Mouse (Mus musculus): Measurements from ENCODE around the gene C1rl. TPM values are rescaled to one million over a fixed set of nuclear protein-coding genes. Genes with fewer than 3 reads are reported as not detected.
"Not testable (repeated sequence)": the region's sequence is repeated elsewhere in the genome, so short reads cannot be mapped to it uniquely, and the experiment has no call there.

C1rl gene
- total RNA-seq, 2 experiments from 2014 or later, result 0.50 to 0.57 TPM

DNA sequence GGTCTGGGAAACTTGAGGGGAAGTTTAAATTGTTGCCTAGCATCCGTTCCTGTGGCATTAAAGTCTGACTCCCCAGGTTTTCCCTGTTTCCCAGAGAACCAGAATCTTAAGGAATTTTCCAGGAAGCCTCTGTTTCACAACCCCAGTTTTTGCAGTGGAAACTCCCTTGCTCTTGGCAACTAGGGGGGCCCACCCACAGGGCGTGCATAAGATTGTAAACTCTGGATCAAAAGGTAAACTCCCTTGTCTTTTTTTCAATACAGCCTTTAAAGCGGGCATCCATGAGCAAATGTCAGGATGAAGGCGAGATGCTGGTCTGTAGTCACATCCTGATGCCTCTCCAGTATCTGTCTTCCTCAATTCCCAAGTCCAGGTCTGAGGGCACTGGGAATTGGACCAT lies 8.6 kb downstream of the C1rl start:
- peak; percentile 47 for DNase-seq (ENCODE audit: low spot score)

DNA sequence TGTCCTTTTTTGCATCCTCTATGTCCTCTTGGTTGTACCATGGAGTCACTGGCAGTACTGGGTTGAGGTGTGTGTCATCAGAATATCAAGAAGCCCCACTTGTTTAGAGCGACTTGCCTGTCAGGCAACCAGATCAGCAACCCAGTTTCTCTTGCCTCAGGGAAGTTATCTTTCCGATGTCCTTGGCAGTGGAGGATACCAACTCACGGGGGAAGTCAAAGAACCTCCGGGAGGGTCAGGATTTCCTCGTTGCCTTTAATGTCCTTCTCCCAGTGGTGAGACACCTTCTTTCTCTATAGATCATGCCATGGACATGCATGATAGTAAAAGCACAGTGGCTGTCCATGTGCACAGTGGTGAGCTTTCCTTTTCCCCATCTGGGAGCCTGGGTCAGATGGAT lies 9.1 kb downstream of the C1rl start:
- DNase-seq (ENCODE audit: low spot score), result no peak

DNA sequence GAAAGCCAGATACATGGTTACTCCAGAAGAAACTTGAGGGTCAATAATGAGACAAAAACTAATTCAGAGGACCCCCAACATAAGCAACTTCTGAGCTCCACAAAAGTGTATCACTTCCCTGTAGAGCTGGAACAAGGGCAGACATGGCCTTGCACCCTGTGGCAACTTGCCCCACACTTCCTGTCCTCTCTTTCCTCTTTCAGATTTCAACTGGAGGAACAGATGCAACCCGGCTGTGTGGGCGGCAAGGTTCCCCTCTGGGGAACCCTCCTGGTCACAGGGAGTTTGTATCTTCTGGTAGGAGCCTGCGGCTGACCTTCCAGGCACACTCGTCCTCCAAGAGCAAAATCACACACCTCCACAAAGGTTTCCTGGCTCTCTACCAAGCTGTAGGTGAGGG lies 12.1 kb downstream of the C1rl start:
- no peak for DNase-seq (ENCODE audit: low spot score)

DNA sequence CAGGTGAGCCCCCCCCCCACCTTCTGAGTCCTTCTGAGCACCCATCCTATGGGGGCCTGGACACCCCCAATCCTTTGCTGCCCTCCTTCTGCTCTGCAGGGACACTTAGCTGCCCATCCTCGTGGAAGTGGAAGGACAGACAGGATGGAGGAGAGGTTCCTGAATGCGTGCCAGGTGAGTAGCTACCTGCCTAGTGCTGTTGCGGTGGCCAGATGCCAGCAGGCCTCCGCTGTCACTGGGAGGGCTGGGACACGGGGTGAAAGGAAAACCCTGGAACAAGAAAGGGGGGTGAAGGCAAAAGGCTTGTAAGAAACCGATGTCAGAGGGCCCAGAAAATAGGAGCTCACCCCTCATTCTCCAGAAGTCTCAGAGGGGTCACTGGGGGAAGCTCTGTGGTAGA lies 14.1 kb downstream of the C1rl start:
- DNase-seq (ENCODE audit: low spot score), result no peak

DNA sequence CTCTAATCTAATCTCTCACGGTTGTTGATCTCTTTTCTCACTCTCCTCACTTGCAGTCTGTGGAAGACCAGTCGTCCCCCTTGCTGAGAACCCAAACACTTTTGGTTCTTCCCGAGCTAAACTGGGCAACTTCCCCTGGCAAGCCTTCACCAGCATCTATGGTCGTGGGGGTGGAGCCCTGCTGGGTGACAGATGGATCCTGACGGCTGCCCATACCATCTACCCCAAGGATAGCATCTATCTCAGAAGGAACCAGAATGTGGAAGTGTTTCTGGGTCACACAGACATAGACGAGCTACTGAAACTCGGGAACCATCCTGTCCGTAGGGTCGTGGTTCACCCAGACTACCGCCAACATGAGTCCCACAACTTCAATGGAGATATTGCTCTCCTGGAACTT lies 15.4 kb downstream of the C1rl start:
- no peak for DNase-seq (ENCODE audit: low spot score)

DNA sequence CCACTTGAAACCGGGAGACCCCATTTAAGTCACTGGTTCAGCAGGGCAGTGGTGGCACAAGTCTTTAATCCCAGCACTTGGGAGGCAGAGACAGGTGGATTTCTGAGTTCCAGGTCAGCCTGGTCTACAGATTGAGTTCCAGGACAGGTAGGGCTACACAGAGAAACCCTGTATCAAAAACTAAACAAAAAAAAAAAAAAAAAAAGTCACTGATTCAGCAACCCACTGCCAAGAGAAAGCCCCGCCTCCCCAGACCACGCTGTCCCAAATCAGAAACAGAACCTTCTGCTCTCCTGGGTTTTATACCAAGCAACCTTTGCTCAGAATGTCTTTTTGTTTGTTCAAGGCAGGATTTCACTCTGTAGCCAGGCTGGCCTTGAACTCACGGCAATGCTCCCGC lies 16.3 kb downstream of the C1rl start:
- DNase-seq (ENCODE audit: low spot score), result not testable (repeated sequence)

DNA sequence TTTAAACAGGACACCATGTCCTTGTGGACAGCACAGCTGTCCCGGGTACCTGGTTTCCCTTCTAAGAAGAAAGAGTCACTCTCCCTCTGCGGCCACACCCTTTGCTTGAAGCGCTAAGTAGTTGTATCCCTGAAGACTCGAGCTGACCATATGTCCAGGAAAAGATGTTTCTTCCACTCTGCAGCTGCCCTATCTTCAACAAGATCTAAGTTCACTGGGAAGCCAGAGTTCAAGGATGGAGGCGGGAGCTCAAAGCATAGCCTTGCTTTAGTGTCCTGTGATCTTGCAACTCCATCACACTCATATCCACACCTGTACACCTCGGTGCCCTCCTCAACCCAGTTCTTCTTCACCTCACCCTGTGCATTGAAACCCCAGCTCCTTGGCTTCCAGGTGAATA lies 19.0 kb downstream of the C1rl start:
- no peak for DNase-seq (ENCODE audit: low spot score)

DNA sequence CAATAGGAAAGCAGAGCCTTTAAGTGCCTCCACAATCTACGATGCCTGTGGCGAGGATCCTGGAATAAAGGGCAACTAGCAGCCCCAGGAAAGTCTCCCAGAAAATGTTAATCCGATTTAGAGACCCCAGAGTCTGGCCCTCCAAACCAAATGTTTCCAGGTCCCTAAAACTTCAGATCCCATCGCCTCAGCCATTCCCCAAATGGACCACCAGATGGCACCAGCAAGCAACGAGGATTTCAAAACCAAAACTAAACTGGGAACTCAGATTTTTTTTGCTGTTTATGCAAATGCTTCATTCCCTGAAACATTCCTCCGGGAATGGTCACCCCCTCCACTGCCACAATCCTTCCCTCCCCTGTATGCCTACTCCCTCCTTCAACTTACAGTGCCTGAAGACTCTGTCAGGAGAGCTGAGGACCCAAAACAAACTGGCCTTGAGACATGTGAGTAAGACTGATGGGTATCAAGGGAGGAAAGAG lies 19.5 kb downstream of the C1rl start, which contains the start of gene C1ra:
C1ra (plus strand) TSS at position 51 of the 482 bp plus-strand sequence.
- DNase-seq (ENCODE audit: low spot score), result peak; percentile 69

DNA sequence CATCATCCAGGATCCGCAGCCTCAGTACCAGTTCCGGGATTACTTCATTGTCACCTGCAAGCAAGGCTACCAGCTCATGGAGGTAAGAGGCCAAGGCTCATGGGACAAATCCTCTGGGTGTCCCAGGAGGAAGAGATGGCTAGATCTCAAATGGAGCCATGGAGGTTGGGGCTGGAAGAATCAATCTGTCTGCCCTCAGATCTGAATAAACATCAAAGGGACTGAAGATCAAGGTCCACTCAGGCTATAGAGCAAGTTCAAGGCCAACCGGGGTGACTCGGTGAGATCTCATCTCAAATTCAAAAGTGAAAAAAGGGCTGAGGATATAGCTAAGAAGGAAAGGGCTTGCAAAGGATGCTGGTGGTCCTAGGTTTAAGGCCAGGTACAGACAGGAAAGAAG lies 24.8 kb downstream of the C1rl start:
- not testable (repeated sequence) for DNase-seq (ENCODE audit: low spot score)

DNA sequence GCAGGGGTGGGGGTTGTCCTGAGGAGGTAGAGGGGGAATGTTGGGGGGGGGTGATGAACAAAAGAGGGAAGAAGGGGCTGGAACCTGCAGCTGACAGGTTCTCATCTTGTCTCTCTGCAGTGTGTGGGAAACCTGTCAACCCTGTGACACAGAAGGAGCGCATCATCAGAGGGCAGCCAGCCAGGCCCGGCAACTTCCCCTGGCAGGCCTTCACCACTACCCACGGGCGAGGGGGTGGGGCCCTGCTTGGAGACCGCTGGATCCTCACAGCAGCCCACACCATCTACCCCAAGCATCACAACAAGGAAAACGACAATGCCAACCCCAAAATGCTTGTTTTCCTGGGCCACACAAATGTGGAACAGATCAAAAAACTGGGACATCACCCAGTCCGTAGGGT lies 29.2 kb downstream of the C1rl start:
- DNase-seq (ENCODE audit: low spot score), result not testable (repeated sequence)

DNA sequence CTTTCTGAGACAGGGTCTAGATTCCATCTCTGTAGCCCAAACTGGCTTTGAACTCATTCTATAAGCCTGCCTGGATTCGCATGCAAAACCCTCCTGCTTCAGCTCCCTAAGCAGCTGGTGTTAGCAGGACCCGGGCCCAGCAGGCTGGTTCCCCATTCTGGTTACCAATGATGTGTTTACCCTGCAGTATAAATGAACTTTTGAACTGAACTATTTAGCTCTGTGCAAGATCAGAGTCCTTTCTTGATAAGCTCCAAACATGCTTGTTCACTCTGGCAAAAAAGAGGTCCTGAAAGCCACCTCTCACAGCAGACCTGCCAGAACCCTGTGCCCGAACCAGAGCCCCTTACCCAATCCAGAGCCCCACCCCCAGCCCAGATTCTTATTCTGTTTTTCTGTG lies 35.0 kb downstream of the C1rl start:
- no peak for DNase-seq (ENCODE audit: low spot score)

DNA sequence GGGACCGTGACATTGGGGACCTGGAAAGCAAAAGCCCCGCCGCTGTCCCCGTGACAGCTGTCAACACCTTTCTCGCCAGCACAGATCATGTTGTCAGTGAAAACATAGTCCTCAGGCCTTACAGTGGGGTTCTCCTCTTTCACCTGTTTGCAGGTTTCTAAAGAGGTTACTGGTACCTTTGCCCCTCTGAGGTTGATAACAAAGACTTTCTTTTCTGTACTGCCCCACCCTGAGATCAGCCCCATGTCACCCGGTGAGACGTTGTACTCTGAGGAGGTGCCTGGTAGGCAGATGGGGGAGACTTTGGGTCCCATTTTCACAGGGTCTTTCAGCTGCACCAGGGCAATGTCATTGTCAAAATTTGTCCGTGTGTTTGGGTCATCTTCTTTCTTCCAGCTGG lies 38.2 kb downstream of the C1rl start:
- no peak for DNase-seq (ENCODE audit: low spot score)

DNA sequence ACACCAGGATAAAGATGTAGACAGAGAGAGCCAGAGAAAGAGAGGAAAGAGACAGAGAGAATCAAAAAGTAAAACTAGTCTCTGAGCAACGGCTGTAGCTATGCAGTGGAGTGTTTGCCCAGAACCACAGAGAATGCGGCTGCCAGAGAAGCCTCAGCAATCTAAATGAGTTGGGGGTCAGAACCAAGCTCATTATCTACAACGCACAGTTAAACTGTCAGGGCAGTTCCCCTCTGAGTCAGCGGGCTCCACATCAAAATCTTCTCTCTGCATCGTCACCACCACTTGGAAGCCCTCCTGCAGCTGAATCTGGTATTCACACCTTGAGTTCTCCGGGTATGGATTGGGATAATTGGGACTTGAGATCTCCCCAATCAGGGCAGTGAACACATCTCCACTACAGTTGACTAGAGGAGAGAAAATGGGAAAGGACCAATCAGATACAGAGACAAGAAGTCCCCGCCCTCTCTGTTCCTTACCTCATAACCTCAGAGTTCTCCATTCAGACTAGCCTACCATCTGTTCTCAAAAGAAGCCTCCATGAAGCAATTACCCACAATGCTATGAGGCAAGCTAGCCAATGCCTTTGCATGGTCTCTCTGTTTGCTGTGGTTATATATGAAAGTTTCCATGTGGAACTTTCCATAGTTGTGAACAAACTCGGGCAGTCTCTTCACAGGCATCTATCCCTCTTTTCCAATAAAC lies 43.4 kb downstream of the C1rl start:
- DNase-seq (ENCODE audit: low spot score), result not testable (repeated sequence)

DNA sequence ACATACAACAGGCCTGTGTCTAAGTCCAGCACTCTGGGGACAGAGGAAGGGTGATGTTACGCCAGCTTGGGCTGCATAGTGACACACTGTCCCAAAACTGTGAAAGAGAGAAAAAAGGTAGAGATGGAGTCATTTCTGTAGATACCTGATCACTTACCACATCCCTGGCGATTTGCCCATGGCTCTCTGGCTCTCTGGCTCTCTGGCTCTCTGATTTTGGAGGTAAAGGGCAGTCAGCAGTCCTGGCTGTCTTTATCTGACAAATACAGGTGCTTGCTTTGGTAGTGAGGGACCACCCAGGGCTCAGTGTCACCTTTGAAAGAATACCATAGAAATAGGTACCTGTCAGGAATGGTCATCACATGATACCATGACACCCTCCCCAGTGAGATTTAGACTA lies 48.3 kb downstream of the C1rl start:
- not testable (repeated sequence) for DNase-seq (ENCODE audit: low spot score)

DNA sequence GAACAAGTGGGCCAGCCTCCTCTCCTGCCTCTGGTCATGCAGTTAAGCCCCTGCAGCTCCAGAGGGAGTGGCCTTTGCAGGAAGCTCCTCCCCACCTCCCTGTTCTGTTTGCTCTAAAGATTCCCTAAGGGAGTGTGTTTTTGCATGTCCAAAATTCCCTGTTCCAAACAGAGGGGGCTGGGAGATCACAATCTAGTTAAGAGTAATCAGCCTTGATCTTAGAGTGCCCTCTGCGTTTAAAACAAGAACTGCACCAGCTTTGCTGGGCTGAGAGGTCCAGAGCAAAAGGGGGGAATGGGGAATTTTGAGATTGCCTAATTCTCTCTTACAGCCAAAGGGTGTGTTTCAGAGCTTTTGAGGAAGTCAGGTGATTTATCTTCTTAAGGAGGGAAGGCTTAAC lies 49.4 kb downstream of the C1rl start, which contains the start of gene C1s1:
C1s1 (minus strand) TSS at position 76 of the 400 bp plus-strand sequence.
- peak; percentile 80 for DNase-seq (ENCODE audit: low spot score)

DNA sequence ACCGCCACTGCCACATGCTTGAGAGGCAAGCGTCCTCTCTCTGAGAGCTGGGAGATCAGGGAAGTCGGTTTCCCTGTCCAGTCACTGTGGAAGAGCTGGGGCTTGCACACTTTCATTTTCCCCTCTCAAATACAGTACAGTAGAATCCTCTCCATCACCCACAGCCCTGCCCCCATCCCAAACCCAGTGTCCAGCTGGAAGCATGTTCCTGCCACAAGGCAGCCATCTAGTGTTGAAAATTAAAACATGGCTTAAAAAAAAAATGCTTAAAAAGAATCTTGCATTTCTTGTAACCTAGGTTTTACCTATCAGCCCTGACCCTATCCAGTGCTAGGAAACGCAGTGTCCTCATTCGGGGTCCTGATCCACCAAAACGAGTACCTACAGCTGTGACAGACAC lies 51.6 kb downstream of the C1rl start:
- peak; percentile 11 for DNase-seq (ENCODE audit: low spot score)

DNA sequence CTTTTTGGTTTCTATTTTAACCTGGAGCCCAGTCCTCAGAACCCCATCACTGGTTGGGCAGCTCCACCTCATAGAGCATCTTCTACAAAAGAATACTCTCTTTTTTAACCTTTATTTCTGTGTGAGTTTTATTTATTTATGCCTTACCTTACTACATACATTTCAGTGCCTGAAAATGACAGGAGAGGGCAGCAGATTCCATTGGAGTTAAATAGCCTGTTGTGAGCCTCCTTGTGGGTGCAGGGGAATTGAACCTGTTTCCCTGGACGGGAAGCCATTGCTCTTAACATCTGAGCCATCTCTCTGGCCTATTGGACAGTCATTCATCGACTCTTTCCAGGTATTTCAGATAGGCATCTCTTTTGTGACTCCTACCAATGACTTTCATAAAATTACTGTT lies 52.5 kb downstream of the C1rl start:
- no peak for DNase-seq (ENCODE audit: low spot score)

DNA sequence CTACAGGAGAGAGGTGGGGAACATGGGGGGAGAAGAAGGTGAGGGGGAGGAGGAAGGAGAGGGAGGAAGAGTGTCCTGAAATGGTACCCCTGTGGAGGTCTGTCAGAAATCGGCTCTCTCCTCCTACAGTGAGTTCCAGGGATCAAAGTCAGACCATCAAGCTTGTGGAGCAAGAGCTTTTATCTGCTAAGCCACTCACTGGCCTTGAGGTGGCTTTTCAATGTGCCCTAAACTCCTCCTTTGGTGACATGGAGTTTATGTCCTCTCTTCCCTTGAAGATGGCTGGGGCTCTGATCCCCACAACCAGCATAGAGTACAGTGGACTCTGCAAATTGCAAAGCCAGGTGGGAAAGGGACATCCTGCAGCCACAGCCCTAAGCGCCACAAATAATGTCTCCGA lies 55.1 kb downstream of the C1rl start:
- DNase-seq (ENCODE audit: low spot score), result not testable (repeated sequence)

DNA sequence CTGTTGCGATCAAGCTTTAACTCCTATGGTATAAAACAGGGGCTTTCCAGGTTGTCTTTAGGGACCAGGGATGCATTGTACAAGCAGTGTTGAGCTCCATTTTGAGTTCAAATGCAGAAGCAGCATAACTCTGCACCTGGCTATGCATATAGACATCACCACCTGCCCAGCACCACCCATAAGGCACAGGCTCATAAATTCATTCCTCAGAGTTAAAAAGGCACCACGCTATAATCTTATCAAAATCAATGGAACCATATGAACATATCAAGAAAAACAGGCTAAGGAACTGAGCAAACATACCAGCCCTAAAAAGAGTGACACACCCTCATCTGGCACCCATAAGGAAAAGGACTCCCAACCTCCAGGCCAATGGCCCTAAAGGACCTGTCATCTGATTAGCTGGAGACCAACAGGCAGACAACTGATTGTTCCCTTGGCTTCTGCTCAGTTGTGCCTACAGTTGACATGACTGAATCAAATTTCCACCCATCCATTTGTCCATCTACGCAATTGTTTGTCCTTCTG lies 56.2 kb downstream of the C1rl start:
- no peak for DNase-seq (ENCODE audit: low spot score)

DNA sequence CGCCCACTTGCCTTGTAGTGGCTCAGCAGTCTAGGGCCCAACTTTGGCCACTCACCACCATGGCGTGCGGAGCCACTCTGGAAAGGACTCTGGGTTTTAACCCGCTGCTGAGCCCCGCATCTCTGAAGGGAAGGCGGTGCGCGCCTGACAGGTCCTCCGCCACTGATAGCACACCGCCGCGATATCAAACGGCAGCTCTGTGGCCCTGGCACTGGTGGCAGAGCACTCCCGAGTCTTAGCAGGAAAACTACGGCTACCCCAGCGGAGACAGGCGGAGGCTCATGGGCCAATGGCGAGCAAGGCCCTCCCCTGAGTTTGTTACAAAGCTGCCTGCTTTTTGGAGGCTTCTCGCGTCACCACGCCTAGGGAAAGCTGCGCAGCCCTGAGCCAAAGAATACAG lies 59.9 kb downstream of the C1rl start:
- DNase-seq (ENCODE audit: low spot score), result no peak

DNA sequence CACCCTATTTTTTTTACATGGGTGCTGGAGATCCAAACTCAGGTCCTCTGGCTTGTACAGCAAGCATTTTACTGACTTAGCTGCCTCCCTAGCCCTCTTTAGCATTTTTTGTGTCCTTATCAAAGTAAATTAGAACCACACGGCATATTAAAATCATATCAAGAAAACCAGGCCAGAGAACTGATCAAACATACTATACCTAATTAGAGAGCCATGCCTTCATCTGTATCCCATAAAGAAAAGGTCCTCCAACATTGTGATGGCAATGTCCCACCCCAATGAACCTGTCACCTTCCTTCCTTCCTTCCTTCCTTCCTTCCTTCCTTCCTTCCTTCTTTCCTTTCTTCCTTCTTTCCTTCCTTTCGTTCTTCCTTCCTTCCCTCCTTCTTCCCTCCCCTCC lies 63.0 kb downstream of the C1rl start:
- DNase-seq (ENCODE audit: low spot score), result not testable (repeated sequence)
